Mouse (Mus musculus) lung, postnatal 0 days (tissue): ENCODE results near the gene Rsc1a1. TPM values are rescaled to one million over a fixed set of nuclear protein-coding genes. Genes with fewer than 3 reads are reported as not detected.

Source experiments
- ATAC-seq: fragments of 200-750 bp; cut with Nextera tagmentation; 2 replicates; pipeline ENCODE4 v1.8.0; 2017; ENCODE audit warnings: moderate library complexity
- DNase-seq: peaks from one replicate; pipeline ENCODE4 v3.0.0-alpha.2; 2016; ENCODE audit warnings: low spot score
- H3K27ac ChIP-seq: fragments of 300-500 bp; sonication (generic); 2 replicates; pipeline ENCODE4 v1.5.1; 2014; ENCODE audit warnings: antibody characterized with exemption, mild to moderate bottlenecking, low read length, mixed read lengths
- H3K27me3 ChIP-seq: fragments of 300-500 bp; sonication (generic); replicated peaks from 2 replicates; pipeline ENCODE4 v1.6.1; 2014; ENCODE audit warnings: low read length, mixed read lengths; ENCODE audit not compliant: insufficient read depth
- H3K36me3 ChIP-seq: fragments of 300-500 bp; sonication (generic); 2 replicates; pipeline ENCODE4 v1.6.1; 2014; ENCODE audit warnings: low read length, mixed read lengths; ENCODE audit not compliant: insufficient read depth
- H3K4me1 ChIP-seq: fragments of 300-500 bp; sonication (generic); 2 replicates; pipeline ENCODE4 v1.6.1; 2014; ENCODE audit warnings: antibody characterized with exemption, low read depth, low read length, mixed read lengths; ENCODE audit not compliant: insufficient read depth
- H3K4me2 ChIP-seq: fragments of 300-500 bp; sonication (generic); replicated peaks from 2 replicates; pipeline ENCODE4 v1.6.1; 2014; ENCODE audit warnings: low read depth, mild to moderate bottlenecking, low read length, moderate library complexity, mixed read lengths
- H3K4me3 ChIP-seq: fragments of 300-500 bp; sonication (generic); 2 replicates; pipeline ENCODE4 v1.5.1; 2014; ENCODE audit warnings: low read depth, low read length
- H3K9ac ChIP-seq: fragments of 300-500 bp; sonication (generic); replicated peaks from 2 replicates; pipeline ENCODE4 v1.6.1; 2014; ENCODE audit warnings: low read depth, mild to moderate bottlenecking
- H3K9me3 ChIP-seq: fragments of 300-500 bp; sonication (generic); 2 replicates; pipeline ENCODE4 v1.6.1; 2016; ENCODE audit warnings: low read length, mixed read lengths
- CTCF ChIP-seq: IDR thresholded peaks from 2 replicates; pipeline ENCODE4 v1.5.1; 2016; ENCODE audit warnings: antibody characterized with exemption, mild to moderate bottlenecking
- EP300 ChIP-seq: IDR thresholded peaks from 2 replicates; pipeline ENCODE4 v1.6.1; 2016; ENCODE audit warnings: antibody characterized with exemption, mild to moderate bottlenecking, control low read depth
- WGBS: fragments of 180-500 bp; shearing (Covaris S2); extraction: QIAGEN DNeasy Blood & Tissue Kit; methylation state at CpG from one replicate; pipeline ENCODE4 v1.1.7; 2014; 5-methylcytosine and 5-hydroxymethylcytosine counted together
- polyA plus RNA-seq: library from polyadenylated mRNA; unstranded; fragments of >200 nt; fragmentation: Nextera tagmentation; extraction: Ambion mirVana; gene quantifications from 2 replicates; pipeline ENCODE4 v1.2.1, GENCODE M21; 2015

Rsc1a1 gene
- polyA plus RNA-seq, 1 experiment from 2014 or later: not detected

- H3K27ac ChIP-seq: no peak overlapping the region
- no peak overlapping the region for H3K9ac ChIP-seq
- 78% methylated on average over 13 of the region's 13 CpGs for WGBS
- H3K27me3 ChIP-seq: no peaks in the 10 kb centered on the region
- DNase-seq (no peak), ATAC-seq (no peak)
- no peaks in the 10 kb centered on the region for H3K9me3 ChIP-seq
- H3K4me1 ChIP-seq: no peaks in the 10 kb centered on the region
- TF ChIP-seq EP300: no peak
- no peak for TF ChIP-seq CTCF
- H3K4me2 ChIP-seq: no peak overlapping the region
- no peak overlapping the region for H3K4me3 ChIP-seq
- no peaks in the 10 kb centered on the region for H3K36me3 ChIP-seq
These were observed 13.1 kb downstream of the Rsc1a1 start for GRCm38 (mm10) chr4:141672325-141672724.

GRCm38 (mm10) chr4:141671389-141671788 is 14.0 kb downstream of the Rsc1a1 start:
- DNase-seq (peak; percentile 66), ATAC-seq (peak; percentile 18)
- Histone ChIP-seq H3K4me3 (no peak overlapping the region), H3K4me1 (no peaks in the 10 kb centered on the region), H3K9me3 (no peaks in the 10 kb centered on the region), H3K9ac (no peak overlapping the region), H3K36me3 (no peaks in the 10 kb centered on the region), H3K4me2 (no peak overlapping the region), H3K27ac (no peak overlapping the region), H3K27me3 (no peaks in the 10 kb centered on the region)
- WGBS: 56% methylated on average over 4 of the region's 4 CpGs
- TF ChIP-seq CTCF (no peak), EP300 (no peak)

GRCm38 (mm10) chr4:141669898-141670712 is 15.3 kb downstream of the Rsc1a1 start:
- Histone ChIP-seq H3K9me3 (no peaks in the 10 kb centered on the region), H3K4me3 (no peak overlapping the region), H3K4me2 (no peak overlapping the region), H3K27ac (peak overlapping the region; percentile 63; the same call in 1 of the 2 replicates), H3K4me1 (peaks cover under 1% of the 10 kb centered on the region; the same call in 1 of the 2 replicates), H3K27me3 (no peaks in the 10 kb centered on the region), H3K36me3 (no peaks in the 10 kb centered on the region), H3K9ac (no peak overlapping the region)
- peak; percentile 86 for DNase-seq
- no peak for TF ChIP-seq CTCF
- peak; percentile 86 for TF ChIP-seq EP300
- WGBS: 61% methylated on average over 18 of the region's 18 CpGs
- peak; percentile 71 for ATAC-seq

- ATAC-seq (no peak), DNase-seq (no peak)
- Histone ChIP-seq H3K4me1 (peaks cover 16% of the 10 kb centered on the region), H3K27me3 (no peaks in the 10 kb centered on the region), H3K9me3 (no peaks in the 10 kb centered on the region), H3K36me3 (no peaks in the 10 kb centered on the region), H3K4me3 (peak within 1 kb of the TSS; percentile 80), H3K9ac (peak within 1 kb of the TSS; percentile 88), H3K4me2 (peak within 1 kb of the TSS; percentile 86), H3K27ac (peak within 1 kb of the TSS; percentile 86)
- 61% methylated on average over 8 of the region's 8 CpGs for WGBS
- TF ChIP-seq CTCF (no peak), EP300 (no peak)
These were observed 20.6 kb downstream of the Rsc1a1 start, which contains the start of gene Plekhm2 for GRCm38 (mm10) chr4:141664799-141665198. TSS of gene Plekhm2 (minus strand) at chr4:141664899.

GRCm38 (mm10) chr4:141664011-141664745 is 21.2 kb downstream of the Rsc1a1 start:
- H3K27me3 ChIP-seq: no peaks in the 10 kb centered on the region
- DNase-seq (peak; percentile 86), ATAC-seq (peak; percentile 94)
- H3K36me3 ChIP-seq: no peaks in the 10 kb centered on the region
- H3K4me2 ChIP-seq: peak overlapping the region; percentile 86
- TF ChIP-seq EP300 (no peak), CTCF (no peak)
- H3K4me3 ChIP-seq: peak overlapping the region; percentile 80
- H3K27ac ChIP-seq: peak overlapping the region; percentile 86
- 1% methylated on average over 32 of the region's 60 CpGs for WGBS
- peak overlapping the region; percentile 88 for H3K9ac ChIP-seq
- peaks cover 16% of the 10 kb centered on the region for H3K4me1 ChIP-seq
- no peaks in the 10 kb centered on the region for H3K9me3 ChIP-seq
